Mouse (Mus musculus): ENCODE data around the gene Olfr485. TPM values are rescaled to one million over a fixed set of nuclear protein-coding genes. Genes with fewer than 3 reads are reported as not detected.
"Not testable (repeated sequence)": the region's sequence is repeated elsewhere in the genome, so short reads cannot be mapped to it uniquely, and the experiment has no call there.

Gene Olfr485
- total RNA-seq (2021), result not detected in 2 replicates
- long read RNA-seq, result 0 reads

DNA sequence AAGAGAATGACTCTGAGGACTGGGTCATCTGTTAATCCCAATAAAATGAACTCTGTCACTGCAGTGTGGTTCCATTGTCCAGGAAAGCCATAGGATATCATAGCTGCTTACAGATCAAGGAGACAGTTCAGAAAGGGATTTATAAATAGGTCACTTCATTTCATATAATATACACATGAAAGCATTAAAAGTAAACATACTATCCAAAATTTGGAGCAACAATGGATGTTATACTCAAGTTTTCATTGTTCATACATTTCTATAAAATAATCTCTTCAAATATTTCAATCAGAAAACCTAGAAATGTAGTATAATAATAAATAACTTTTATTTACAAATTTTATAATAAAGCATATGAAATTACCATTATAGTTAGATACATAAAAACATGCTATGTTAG lies at the start of gene Olfr485:
TSS of gene Olfr485 (minus strand) at position 101 of the 400 bp plus-strand sequence.
- no peak for DNase-seq

GRCm38 (mm10) chr7:108196938-108197337 lies 37.3 kb upstream of the Olfr485 start:
- DNase-seq, result no peak

DNA sequence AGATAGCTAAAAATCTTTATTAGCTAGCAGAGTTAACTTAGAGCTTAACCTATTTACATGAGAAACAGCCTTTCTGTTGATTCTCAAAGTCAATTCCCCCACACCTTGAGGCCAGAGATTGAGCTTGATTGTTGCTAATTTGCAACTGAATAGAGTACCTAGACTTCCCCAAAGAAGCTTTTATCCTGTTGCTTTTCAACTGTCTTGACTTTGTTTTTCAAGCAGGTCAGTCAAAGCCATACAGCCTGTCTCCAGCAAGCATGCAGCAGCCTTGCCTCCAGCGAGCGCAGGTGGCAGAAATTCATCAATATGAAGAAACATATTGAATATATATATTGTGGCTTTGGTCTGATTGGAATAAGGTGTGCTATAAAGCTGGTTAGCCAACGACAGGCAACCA lies 36.7 kb upstream of the Olfr485 start:
- not testable (repeated sequence) for DNase-seq

DNA sequence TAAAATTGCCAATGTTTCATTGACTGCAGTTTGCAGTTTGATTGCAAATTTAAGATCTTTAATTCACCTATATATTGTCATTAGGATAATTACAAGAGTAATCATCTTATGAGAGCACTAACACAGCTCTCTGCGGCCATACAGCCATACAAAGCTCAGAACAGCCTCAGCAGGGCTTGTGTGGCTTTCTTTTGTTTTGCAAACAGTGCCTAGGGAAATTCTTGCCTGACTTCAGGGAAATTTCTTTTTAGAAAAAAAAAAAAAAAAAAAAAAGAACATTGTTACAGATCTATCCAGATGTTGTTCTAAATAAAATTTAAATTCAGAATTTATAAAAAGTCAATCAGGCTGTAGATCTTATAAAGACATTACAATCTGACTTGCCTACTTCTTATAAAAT lies 33.0 kb upstream of the Olfr485 start:
- DNase-seq, result not testable (repeated sequence)

DNA sequence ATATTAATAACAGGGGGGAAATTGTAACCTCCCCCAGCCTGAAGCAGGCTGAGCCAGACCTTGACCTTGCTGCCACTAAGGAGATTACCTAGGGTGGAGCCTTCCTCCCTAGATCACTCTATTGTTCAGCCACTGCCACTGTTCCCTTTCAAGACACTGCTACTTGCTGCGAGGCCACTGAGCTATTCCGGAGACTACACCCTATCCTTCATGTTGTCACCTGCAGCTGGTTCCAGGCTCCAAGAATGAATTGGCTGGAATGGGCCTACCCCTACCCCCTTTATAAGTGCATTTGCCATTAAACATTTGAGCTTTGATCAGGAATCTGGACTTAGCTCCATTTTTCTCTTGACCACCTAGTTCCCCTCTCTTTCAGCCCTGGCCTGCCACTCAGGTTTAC lies 31.5 kb upstream of the Olfr485 start:
- not testable (repeated sequence) for DNase-seq

DNA sequence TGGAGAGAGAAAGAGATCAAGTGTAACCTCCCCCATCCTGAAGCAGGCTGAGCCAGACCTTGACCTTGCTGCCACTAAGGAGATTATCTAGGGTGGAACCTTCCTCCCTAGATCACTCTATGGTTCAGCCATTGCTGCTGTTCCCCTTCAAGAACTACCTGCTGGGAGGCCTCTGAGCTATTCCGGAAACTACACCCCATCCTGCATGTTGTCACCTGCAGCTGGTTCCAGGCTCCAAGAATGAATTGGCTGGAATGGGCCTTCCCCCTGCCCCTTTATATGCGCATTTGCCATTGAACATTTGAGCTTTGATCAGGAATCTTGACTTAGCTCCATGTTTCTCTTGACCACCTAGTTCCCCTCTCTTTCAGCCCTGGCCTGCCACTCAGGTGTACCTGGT lies 25.6 kb upstream of the Olfr485 start:
- not testable (repeated sequence) for DNase-seq

- not testable (repeated sequence) for DNase-seq
Measured at GRCm38 (mm10) chr7:108184401-108184800, 24.7 kb upstream of the Olfr485 start.

DNA sequence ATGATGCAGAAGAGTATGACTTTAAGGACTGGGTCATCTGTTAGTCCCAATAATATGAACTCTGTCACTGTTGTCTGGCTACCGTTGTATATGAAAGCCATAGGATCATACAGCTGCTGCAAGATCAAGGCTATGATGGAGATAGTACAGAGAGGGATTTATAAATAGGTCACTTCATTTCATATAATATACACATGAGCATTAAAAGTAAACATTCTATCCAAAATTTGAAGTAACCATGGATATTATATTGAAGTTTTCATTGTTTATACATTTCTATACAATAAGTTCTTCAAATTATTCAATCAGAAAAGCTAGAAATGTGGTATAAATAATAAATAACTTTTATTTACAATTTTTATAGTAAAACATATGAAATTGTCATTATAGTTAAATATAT lies 13.0 kb upstream of the Olfr485 start, which contains the start of gene Olfr486:
TSS of gene Olfr486 (minus strand) at position 101 of the 400 bp plus-strand sequence.
- not testable (repeated sequence) for DNase-seq

- no peak for DNase-seq
Measured at GRCm38 (mm10) chr7:108127349-108127748, 32.3 kb downstream of the Olfr485 start, which contains the start of gene Olfr484. Olfr484 (minus strand) TSS chr7:108127449.

DNA sequence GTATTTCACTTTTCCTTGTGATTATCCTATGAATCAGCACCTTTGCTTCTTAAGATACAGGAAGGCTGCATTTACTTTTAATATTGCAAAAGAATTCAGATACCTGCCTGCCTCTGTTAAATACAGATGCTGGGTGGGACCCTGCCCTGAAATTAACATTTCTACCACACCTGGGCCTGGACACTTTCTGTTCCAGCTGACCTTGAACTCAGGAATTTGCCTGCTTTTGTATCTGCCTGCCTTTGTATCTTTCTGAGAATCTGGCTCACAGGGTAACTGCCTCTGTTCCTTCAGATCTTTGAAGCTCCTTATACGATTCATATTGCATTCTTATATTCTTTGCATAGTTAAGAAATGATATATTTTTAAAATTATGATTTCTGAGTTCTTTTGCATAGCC lies 38.3 kb downstream of the Olfr485 start:
- DNase-seq, result no peak

GRCm38 (mm10) chr7:108120681-108121080 lies 39.0 kb downstream of the Olfr485 start:
- DNase-seq, result no peak

Other genes starting within 250 kb of the Olfr485 start
- gene Olfr473, start 229.4 kb downstream of the Olfr485 start, total RNA-seq (2021), result not detected in 2 replicates
- not detected in 2 replicates for gene Olfr474, start 205.2 kb downstream of the Olfr485 start, total RNA-seq (2021)
- gene Olfr476, start 195.1 kb downstream of the Olfr485 start, total RNA-seq (2021), result not detected in 2 replicates
- not detected in 2 replicates for gene Olfr477, start 173.2 kb downstream of the Olfr485 start, total RNA-seq (2021)
- gene Olfr478, start 125.9 kb downstream of the Olfr485 start, total RNA-seq (2021), result not detected in 2 replicates
- gene Olfr479, start 109.2 kb downstream of the Olfr485 start, total RNA-seq (2021), result not detected in 2 replicates
- gene Olfr480, start 92.5 kb downstream of the Olfr485 start, total RNA-seq (2021), result not detected in 2 replicates
- not detected in 2 replicates for gene Olfr481, start 80.0 kb downstream of the Olfr485 start, total RNA-seq (2021)
- gene Olfr482, start 62.3 kb downstream of the Olfr485 start, total RNA-seq (2021), result 2.1 and 2.7 TPM in 2 replicates
- gene Olfr483, start 59.0 kb downstream of the Olfr485 start, total RNA-seq (2021), result not detected in 2 replicates
- not detected in 2 replicates for gene Olfr484, start 32.4 kb downstream of the Olfr485 start, total RNA-seq (2021)
- not detected in 2 replicates for gene Olfr486, start 12.9 kb upstream of the Olfr485 start, total RNA-seq (2021)
- gene Olfr487, start 54.8 kb upstream of the Olfr485 start, total RNA-seq (2021), result not detected in 2 replicates
- not detected in 2 replicates for gene Olfr488, start 98.5 kb upstream of the Olfr485 start, total RNA-seq (2021)
- gene Olfr490, start 129.1 kb upstream of the Olfr485 start, total RNA-seq (2021), result not detected in 2 replicates
- gene Olfr491, start 153.6 kb upstream of the Olfr485 start, total RNA-seq (2021), result not detected in 2 replicates
- not detected in 2 replicates for gene Olfr492, start 163.8 kb upstream of the Olfr485 start, total RNA-seq (2021)
- gene Olfr493, start 187.1 kb upstream of the Olfr485 start, total RNA-seq (2021), result not detected in 2 replicates
- not detected in 2 replicates for gene Olfr494, start 205.5 kb upstream of the Olfr485 start, total RNA-seq (2021)
- gene Olfr495, start 233.3 kb upstream of the Olfr485 start, total RNA-seq (2021), result not detected in 2 replicates

All from adrenal gland, postnatal 25 days (tissue).